Mouse (Mus musculus) R1 (cell line): ENCODE measurements around the gene 2610528A11Rik.

ENCODE experiments used
- DNase-seq: peaks from one replicate; pipeline ENCODE4 v3.0.0-alpha.2; 2018; ENCODE audit warnings: low read depth, low spot score

The 2610528A11Rik gene

GRCm38 (mm10) chr14:37113922-37114321 is at the start of gene 2610528A11Rik:
Gene 2610528A11Rik (minus strand): TSS chr14:37114022.
- no peak for DNase-seq

- DNase-seq: no peak
Measured at GRCm38 (mm10) chr14:37163277-37163956, 49.6 kb upstream of the 2610528A11Rik start.

- DNase-seq: peak; percentile 68
Measured at GRCm38 (mm10) chr14:37154391-37154790, 40.6 kb upstream of the 2610528A11Rik start.

GRCm38 (mm10) chr14:37139051-37139710 is 25.4 kb upstream of the 2610528A11Rik start:
- DNase-seq: peak; percentile 21

- DNase-seq: peak; percentile 46
Measured at GRCm38 (mm10) chr14:37137596-37137995, 23.8 kb upstream of the 2610528A11Rik start.

GRCm38 (mm10) chr14:37136110-37136509 is 22.3 kb upstream of the 2610528A11Rik start:
- DNase-seq: no peak

GRCm38 (mm10) chr14:37135671-37136070 is 21.8 kb upstream of the 2610528A11Rik start:
- DNase-seq: peak; percentile 14

- DNase-seq: peak; percentile 98
Measured at GRCm38 (mm10) chr14:37135127-37135593, 21.3 kb upstream of the 2610528A11Rik start, which contains the start of gene Ghitm. Gene Ghitm (minus strand): TSS chr14:37135272.

GRCm38 (mm10) chr14:37134304-37135126 is 20.7 kb upstream of the 2610528A11Rik start:
- DNase-seq: peak; percentile 64

GRCm38 (mm10) chr14:37127652-37128051 is 13.8 kb upstream of the 2610528A11Rik start:
- DNase-seq: peak; percentile 66

GRCm38 (mm10) chr14:37119233-37119632 is 5.4 kb upstream of the 2610528A11Rik start:
- DNase-seq: no peak

- DNase-seq: no peak
Measured at GRCm38 (mm10) chr14:37112931-37113330, 891 bp downstream of the 2610528A11Rik start.

GRCm38 (mm10) chr14:37111371-37111770 is 2.5 kb downstream of the 2610528A11Rik start:
- DNase-seq: no peak

GRCm38 (mm10) chr14:37110456-37110855 is 3.4 kb downstream of the 2610528A11Rik start:
- no peak for DNase-seq

- peak; percentile 20 for DNase-seq
Measured at GRCm38 (mm10) chr14:37109975-37110374, 3.8 kb downstream of the 2610528A11Rik start.

GRCm38 (mm10) chr14:37109460-37109859 is 4.4 kb downstream of the 2610528A11Rik start:
- DNase-seq: no peak

GRCm38 (mm10) chr14:37105846-37106245 is 8.0 kb downstream of the 2610528A11Rik start:
- no peak for DNase-seq

- DNase-seq: no peak
Measured at GRCm38 (mm10) chr14:37104747-37105146, 9.1 kb downstream of the 2610528A11Rik start.

- no peak for DNase-seq
Measured at GRCm38 (mm10) chr14:37102484-37102883, 11.3 kb downstream of the 2610528A11Rik start.

GRCm38 (mm10) chr14:37101531-37101930 is 12.3 kb downstream of the 2610528A11Rik start:
- DNase-seq: no peak

GRCm38 (mm10) chr14:37097956-37098530 is 15.8 kb downstream of the 2610528A11Rik start, which contains the start of gene Cdhr1:
Gene Cdhr1 (minus strand): TSS chr14:37098347.
- DNase-seq: peak; percentile 87
